Mouse (Mus musculus) forebrain, embryonic 12.5 days (tissue): ENCODE measurements at regions not wholly inside any gene's neighbourhood (a gene's known extent, or its start where the extent isn't known, plus 50 kb on each side); places are given as distances from the start of the nearest gene placed in this dataset.

Experiments
- ATAC-seq: fragments of 200-750 bp; cut with Nextera tagmentation; 2 replicates; pipeline ENCODE4 v1.8.0; 2017; ENCODE audit warnings: moderate TSS enrichment; ENCODE audit not compliant: low FRiP score
- H3K27ac ChIP-seq: fragments of 300-500 bp; sonication (generic); 2 replicates; pipeline ENCODE4 v1.5.1; 2016; ENCODE audit warnings: mild to moderate bottlenecking
- H3K27me3 ChIP-seq: fragments of 300-500 bp; sonication (generic); 2 replicates; pipeline ENCODE4 v1.6.1; 2016; ENCODE audit warnings: mild to moderate bottlenecking
- H3K36me3 ChIP-seq: fragments of 300-500 bp; sonication (generic); replicated peaks from 2 replicates; pipeline ENCODE4 v1.6.1; 2016; ENCODE audit warnings: mild to moderate bottlenecking
- H3K4me1 ChIP-seq: fragments of 300-500 bp; sonication (generic); 2 replicates; pipeline ENCODE4 v1.6.1; 2016
- H3K4me2 ChIP-seq: fragments of 300-500 bp; sonication (generic); 2 replicates; pipeline ENCODE4 v1.6.1; 2016; ENCODE audit warnings: mild to moderate bottlenecking, moderate library complexity
- H3K4me3 ChIP-seq: fragments of 300-500 bp; sonication (generic); replicated peaks from 2 replicates; pipeline ENCODE4 v1.5.1; 2016; ENCODE audit warnings: mild to moderate bottlenecking
- H3K9ac ChIP-seq: fragments of 300-500 bp; sonication (generic); 2 replicates; pipeline ENCODE4 v1.6.1; 2016; ENCODE audit warnings: mild to moderate bottlenecking
- H3K9me3 ChIP-seq: fragments of 300-500 bp; sonication (generic); 2 replicates; pipeline ENCODE4 v1.6.1; 2016
- WGBS: fragments of 180-500 bp; shearing (Covaris S2); methylation state at CpG from one replicate; pipeline ENCODE4 v1.1.7; 2016; 5-methylcytosine and 5-hydroxymethylcytosine counted together

DNA sequence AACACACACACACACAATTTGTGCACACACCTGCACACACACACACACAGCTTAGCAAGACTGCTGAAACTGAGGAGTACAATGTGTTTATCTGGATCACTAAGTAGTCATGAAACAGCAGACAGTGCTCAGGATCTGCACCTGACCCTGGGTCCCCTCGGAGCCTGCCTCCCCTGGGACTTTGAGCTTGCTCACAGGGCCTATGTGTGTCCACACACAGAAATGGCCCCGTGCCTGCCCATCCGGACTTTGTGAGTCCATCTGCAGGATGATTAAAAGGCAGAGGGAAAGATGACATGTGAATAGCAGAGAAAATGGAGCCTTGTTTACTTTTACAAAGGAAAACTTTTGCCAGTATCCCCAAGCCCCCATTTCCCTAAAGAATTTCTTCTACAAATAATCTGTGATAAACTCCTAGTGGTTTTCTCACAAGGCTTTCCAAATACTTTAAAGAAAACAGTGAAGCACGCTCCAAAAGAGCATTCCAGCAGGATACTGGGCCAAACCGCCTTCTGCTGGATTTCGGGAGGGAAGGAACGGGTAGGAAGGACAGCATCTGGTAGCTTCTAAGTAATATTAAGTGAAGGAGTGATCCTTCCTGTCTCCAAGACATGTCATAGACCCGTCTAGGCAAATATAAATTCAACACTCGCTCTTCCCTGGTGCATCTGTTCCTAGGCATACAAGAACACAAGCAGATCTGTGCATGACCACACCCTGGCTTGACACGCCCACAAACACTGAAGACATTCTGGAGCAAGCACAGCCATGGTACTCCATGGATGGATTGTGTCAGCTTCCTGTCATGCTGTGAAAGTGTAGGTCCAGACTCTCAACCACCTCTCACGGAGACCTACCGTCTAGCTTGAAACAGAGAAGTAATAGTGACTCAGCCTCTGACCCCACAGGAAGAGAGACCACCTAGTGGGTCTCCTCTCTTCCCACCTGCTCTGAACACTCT is 52.1 kb upstream of the Zfp637 start:
- no peak for ATAC-seq
- H3K4me1 ChIP-seq = no peaks in the 10 kb centered on the region
- H3K36me3 ChIP-seq = no peaks in the 10 kb centered on the region
- H3K27ac ChIP-seq = no peak overlapping the region
- H3K27me3 ChIP-seq = no peaks in the 10 kb centered on the region
- no peak overlapping the region for H3K4me3 ChIP-seq
- no peaks in the 10 kb centered on the region for H3K9me3 ChIP-seq
- no peak overlapping the region for H3K4me2 ChIP-seq
- no peak overlapping the region for H3K9ac ChIP-seq
- WGBS = 87% methylated on average over 12 of the region's 12 CpGs

DNA sequence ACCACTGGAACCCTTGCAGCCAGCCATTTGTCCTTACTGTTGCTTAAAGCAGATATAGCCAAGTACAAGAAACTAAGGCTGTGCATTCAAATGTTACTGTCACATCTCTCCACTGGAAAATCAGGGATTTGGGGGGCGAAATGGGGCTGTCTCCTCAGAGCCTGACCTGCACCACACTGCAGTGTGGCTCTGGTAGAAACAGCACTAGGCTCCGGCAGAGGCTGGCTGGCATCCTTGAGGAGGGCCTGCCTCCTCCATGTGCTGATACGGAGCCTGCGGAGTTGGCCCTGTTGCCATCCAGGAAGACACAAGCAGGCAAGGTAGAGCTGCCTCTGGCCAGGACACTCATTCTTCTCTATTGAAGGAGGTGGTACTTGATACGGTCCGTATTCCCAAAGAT is 50.4 kb upstream of the Zfp637 start:
- Histone ChIP-seq H3K9ac (no peak overlapping the region), H3K4me3 (no peak overlapping the region), H3K27me3 (no peaks in the 10 kb centered on the region), H3K4me1 (no peaks in the 10 kb centered on the region), H3K9me3 (no peaks in the 10 kb centered on the region), H3K4me2 (no peak overlapping the region), H3K27ac (no peak overlapping the region), H3K36me3 (no peaks in the 10 kb centered on the region)
- WGBS = 90% methylated on average over 6 of the region's 6 CpGs
- ATAC-seq = no peak
